Comparison of ENCODE assay signal across 20 mouse cellular contexts in the genomic region with DNA sequence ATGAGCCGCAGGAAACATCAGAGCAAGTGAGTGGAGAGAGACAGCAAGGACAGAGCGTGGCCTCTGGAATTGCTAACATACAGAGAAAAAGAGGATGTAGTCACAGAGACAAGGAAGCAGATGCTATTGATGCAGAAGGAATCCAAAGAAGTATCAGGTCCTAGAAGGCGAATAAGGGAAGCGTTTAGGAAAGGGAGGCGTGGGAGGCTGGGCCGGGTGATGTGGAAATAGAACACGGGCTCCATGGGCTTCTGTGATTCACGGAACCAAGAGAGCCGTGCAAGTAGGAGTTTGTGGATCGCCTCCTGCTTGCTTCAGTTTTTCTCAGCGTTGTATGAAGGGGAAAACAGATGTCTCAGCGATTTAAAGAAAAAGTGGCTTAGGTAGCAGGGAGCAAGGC.
DNase-seq lines count a peak whose midpoint lies in the region; ATAC-seq and TF ChIP-seq lines count a peak whose summit lies in the region.
"Had no signal": no experiment of that assay in that cellular context is flagged by ENCODE, and none has a peak within 500 bp of the region (broad histone marks: within the 10 kb centered on the region; RNA-seq: fewer than 3 reads in every experiment).

No protein-coding gene starts in this region.

- no peaks in the 10 kb centered on the region for H3K4me1 ChIP-seq in midbrain, embryonic 11.5 days (ENCODE audit: control insufficient read depth, insufficient read depth, low read length)
- H3K4me1 ChIP-seq in forebrain, embryonic 16.5 days (replicated peaks; ENCODE audit: control insufficient read depth, insufficient read depth, low read length): no peaks in the 10 kb centered on the region
- H3K4me1 ChIP-seq in hindbrain, postnatal 0 days (ENCODE audit: insufficient read depth, low read length): no peaks in the 10 kb centered on the region
- H3K4me1 ChIP-seq: embryonic facial prominence, embryonic 12.5 days; midbrain, embryonic 13.5 days; stomach, embryonic 15.5 days had no signal

- no peaks in the 10 kb centered on the region for H3K27me3 ChIP-seq in midbrain, embryonic 11.5 days (ENCODE audit: control insufficient read depth, insufficient read depth, low read length)
- no peaks in the 10 kb centered on the region for H3K27me3 ChIP-seq in forebrain, embryonic 16.5 days (replicated peaks; ENCODE audit: control insufficient read depth, insufficient read depth, low read length)
- H3K27me3 ChIP-seq in hindbrain, postnatal 0 days (ENCODE audit: insufficient read depth, low read length): no peaks in the 10 kb centered on the region
- H3K27me3 ChIP-seq: embryonic facial prominence, embryonic 12.5 days; midbrain, embryonic 13.5 days; stomach, embryonic 15.5 days had no signal

- H3K9me3 ChIP-seq in midbrain, embryonic 11.5 days (ENCODE audit: control insufficient read depth, low read length): no peaks in the 10 kb centered on the region
- H3K9me3 ChIP-seq in forebrain, embryonic 16.5 days (ENCODE audit: control insufficient read depth, low read length): no peaks in the 10 kb centered on the region
- H3K9me3 ChIP-seq in hindbrain, postnatal 0 days (ENCODE audit: low read length): no peaks in the 10 kb centered on the region
- H3K9me3 ChIP-seq: embryonic facial prominence, embryonic 12.5 days; G1E; midbrain, embryonic 13.5 days; stomach, embryonic 15.5 days had no signal

- no peak overlapping the region for H3K9ac ChIP-seq in midbrain, embryonic 11.5 days (ENCODE audit: low read length)
- no peak overlapping the region for H3K9ac ChIP-seq in forebrain, embryonic 16.5 days (replicated peaks; ENCODE audit: low read depth, low read length)
- H3K9ac ChIP-seq in hindbrain, postnatal 0 days (replicated peaks; ENCODE audit: low read length): no peak overlapping the region
- H3K9ac ChIP-seq: embryonic facial prominence, embryonic 12.5 days; hindbrain, embryonic 14.5 days; midbrain, embryonic 13.5 days; stomach, embryonic 15.5 days had no signal

- H3K36me3 ChIP-seq in midbrain, embryonic 11.5 days (ENCODE audit: control insufficient read depth, insufficient read depth, low read length): no peaks in the 10 kb centered on the region
- peaks cover 10% of the 10 kb centered on the region for H3K36me3 ChIP-seq in forebrain, embryonic 16.5 days (ENCODE audit: control insufficient read depth, insufficient read depth)
- H3K36me3 ChIP-seq in hindbrain, postnatal 0 days (ENCODE audit: insufficient read depth, low read length): peaks cover 7% of the 10 kb centered on the region
- H3K36me3 ChIP-seq: stomach, embryonic 15.5 days had no signal

- TF ChIP-seq CTCF in hindbrain, postnatal 0 days (IDR thresholded peaks at IDR 0.05; ENCODE audit: low read depth): no peak

- peak; percentile 81 for ATAC-seq in common myeloid progenitor, adult 5-6 weeks (replicated peaks; ENCODE audit: low read depth, poor library complexity, severe bottlenecking)
- ATAC-seq in megakaryocyte progenitor cell, adult 5-6 weeks (replicated peaks; ENCODE audit: poor library complexity): peak; percentile 85
- no peak for ATAC-seq in midbrain, embryonic 11.5 days (ENCODE audit: low FRiP score)
- ATAC-seq in forebrain, embryonic 16.5 days: no peak
- ATAC-seq in hindbrain, postnatal 0 days: no peak
- ATAC-seq: midbrain, embryonic 13.5 days had no signal

- peak; percentile 81 to 88 for DNase-seq in frontal cortex, adult 2 months (ENCODE audit: extremely low spot score in 1 of 2, low spot score in 1 of 2)
- DNase-seq in layer of hippocampus, postnatal 36 days: peak; percentile 53 to 57
- DNase-seq in midbrain, embryonic 11.5 days (ENCODE audit: low spot score, missing footprints): no peak
- DNase-seq in adrenal gland, postnatal 4 days (ENCODE audit: low spot score in 2 of 2): no peak
- DNase-seq in hindbrain, postnatal 0 days (ENCODE audit: low spot score): no peak
- DNase-seq: adrenal gland, adult 8-10 months; cerebellum, adult 9-10 months; kidney, adult 11 months; kidney, postnatal 25 days; lung, postnatal 36 days; thymus, postnatal 14 days had no signal

- H3K27ac ChIP-seq in midbrain, embryonic 11.5 days (ENCODE audit: low read depth, low read length): no peak overlapping the region
- no peak overlapping the region for H3K27ac ChIP-seq in forebrain, embryonic 16.5 days (ENCODE audit: low read length)
- H3K27ac ChIP-seq in hindbrain, postnatal 0 days: no peak overlapping the region
- H3K27ac ChIP-seq: embryonic facial prominence, embryonic 12.5 days; heart, adult 2 months; hindbrain, embryonic 14.5 days; midbrain, embryonic 13.5 days; stomach, embryonic 15.5 days had no signal

- H3K4me2 ChIP-seq in midbrain, embryonic 11.5 days: no peak overlapping the region
- no peak overlapping the region for H3K4me2 ChIP-seq in forebrain, embryonic 16.5 days (ENCODE audit: low read length)
- H3K4me2 ChIP-seq in hindbrain, postnatal 0 days (ENCODE audit: low read depth, low read length): no peak overlapping the region
- H3K4me2 ChIP-seq: embryonic facial prominence, embryonic 12.5 days; hindbrain, embryonic 14.5 days; midbrain, embryonic 13.5 days; stomach, embryonic 15.5 days had no signal

- H3K4me3 ChIP-seq in midbrain, embryonic 11.5 days (ENCODE audit: low read depth, low read length): no peak overlapping the region
- no peak overlapping the region for H3K4me3 ChIP-seq in forebrain, embryonic 16.5 days (replicated peaks; ENCODE audit: low read length)
- H3K4me3 ChIP-seq in hindbrain, postnatal 0 days (ENCODE audit: low read length): no peak overlapping the region
- H3K4me3 ChIP-seq: embryonic facial prominence, embryonic 12.5 days; heart, adult 2 months; midbrain, embryonic 13.5 days; stomach, embryonic 15.5 days had no signal

- 91% methylated on average over 12 of the region's 12 CpGs for WGBS in midbrain, embryonic 11.5 days
- WGBS in forebrain, embryonic 16.5 days: 91% methylated on average over 12 of the region's 12 CpGs
- WGBS in hindbrain, postnatal 0 days: 88% methylated on average over 12 of the region's 12 CpGs

Comparison
In these comparisons a context has a peak if more than half of its experiments do, and no peak if none do; other contexts are left out.
1. ATAC-seq: peak in common myeloid progenitor, adult 5-6 weeks (single experiment) and megakaryocyte progenitor cell, adult 5-6 weeks (single experiment); none in midbrain, embryonic 11.5 days (single experiment), forebrain, embryonic 16.5 days (single experiment) and hindbrain, postnatal 0 days (single experiment).
2. DNase-seq: peak in frontal cortex, adult 2 months (2 of 2) and layer of hippocampus, postnatal 36 days (2 of 2); none in midbrain, embryonic 11.5 days (single experiment), adrenal gland, postnatal 4 days (0 of 2) and hindbrain, postnatal 0 days (single experiment).